Mouse (Mus musculus): Measurements from ENCODE around the gene Slc39a12.

GRCm38 (mm10) chr2:14494132-14494531, 106.0 kb downstream of the Slc39a12 start:
- TF ChIP-seq POLR2A (IDR thresholded peaks at IDR 0.05; ENCODE audit: low read depth, low read length): no peak
- no peak for TF ChIP-seq CTCF (IDR thresholded peaks at IDR 0.05; ENCODE audit: extremely low read depth, insufficient read depth, insufficient read length, insufficient replicate concordance)
